Mouse (Mus musculus) central nervous system, embryonic 14 days (tissue): ENCODE measurements around the gene Pqbp1. TPM values are rescaled to one million over a fixed set of nuclear protein-coding genes. Genes with fewer than 3 reads are reported as not detected.

Experiments used
- polyA plus RNA-seq: library from polyadenylated mRNA; depleted of rRNA; stranded (reverse); fragments of >200 nt; gene quantifications from 2 replicates; pipeline ENCODE4 v1.2.3, GENCODE M21; 2012; rRNA removed

The Pqbp1 gene
- 217 and 234 TPM in 2 replicates for polyA plus RNA-seq

DNA sequence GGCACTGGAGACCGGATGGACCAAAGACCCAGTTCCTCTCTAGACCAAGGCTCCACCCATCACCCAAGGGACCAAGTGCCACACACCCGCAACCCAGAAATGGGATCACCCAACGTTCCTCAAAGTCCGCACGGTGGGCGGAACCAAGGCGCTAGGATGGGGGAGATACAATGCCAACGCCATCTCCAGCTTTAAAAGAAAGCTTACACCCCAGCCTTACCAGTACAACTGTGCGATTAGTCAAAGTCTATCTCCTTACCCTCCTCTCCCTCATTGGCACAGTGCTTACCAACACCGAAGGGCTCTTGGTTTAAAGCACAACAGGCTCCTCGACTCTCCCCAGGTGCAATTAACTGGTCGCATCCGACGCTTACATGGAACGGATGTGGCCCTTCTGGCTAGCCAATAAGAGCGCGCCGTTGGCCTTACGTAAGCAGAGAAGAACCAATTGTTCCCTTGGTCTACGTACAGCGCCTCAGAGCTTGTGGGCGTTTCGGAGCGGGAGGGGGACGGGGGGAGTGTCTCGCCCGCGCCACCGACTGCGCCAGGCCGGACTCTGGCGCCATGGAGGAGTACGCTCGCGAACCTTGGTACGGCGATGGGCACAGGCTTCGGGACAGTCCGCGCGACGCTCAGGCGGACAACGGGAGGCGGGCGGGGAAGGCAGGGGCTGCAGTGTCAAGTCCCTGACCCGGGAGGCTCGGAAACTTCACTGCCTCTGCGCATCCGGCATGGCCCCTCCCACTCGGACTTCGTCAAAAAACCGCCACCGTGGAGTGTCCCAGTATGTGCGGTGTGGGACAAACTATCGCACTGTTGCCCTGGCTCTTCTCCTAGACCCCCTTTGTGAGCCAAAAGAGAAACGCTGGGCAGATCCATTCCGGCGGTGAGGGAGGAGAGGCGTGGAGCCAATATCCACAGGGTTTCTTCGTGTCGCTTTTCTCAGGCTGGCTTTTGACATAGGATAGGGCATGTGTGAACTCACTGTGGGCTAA lies at the start of gene Pqbp1, which contains the start of gene Timm17b:
TSS of gene Pqbp1 (minus strand) at position 390 of the 995 bp plus-strand sequence.
TSS of gene Timm17b (plus strand) at position 478 of the 995 bp plus-strand sequence.

DNA sequence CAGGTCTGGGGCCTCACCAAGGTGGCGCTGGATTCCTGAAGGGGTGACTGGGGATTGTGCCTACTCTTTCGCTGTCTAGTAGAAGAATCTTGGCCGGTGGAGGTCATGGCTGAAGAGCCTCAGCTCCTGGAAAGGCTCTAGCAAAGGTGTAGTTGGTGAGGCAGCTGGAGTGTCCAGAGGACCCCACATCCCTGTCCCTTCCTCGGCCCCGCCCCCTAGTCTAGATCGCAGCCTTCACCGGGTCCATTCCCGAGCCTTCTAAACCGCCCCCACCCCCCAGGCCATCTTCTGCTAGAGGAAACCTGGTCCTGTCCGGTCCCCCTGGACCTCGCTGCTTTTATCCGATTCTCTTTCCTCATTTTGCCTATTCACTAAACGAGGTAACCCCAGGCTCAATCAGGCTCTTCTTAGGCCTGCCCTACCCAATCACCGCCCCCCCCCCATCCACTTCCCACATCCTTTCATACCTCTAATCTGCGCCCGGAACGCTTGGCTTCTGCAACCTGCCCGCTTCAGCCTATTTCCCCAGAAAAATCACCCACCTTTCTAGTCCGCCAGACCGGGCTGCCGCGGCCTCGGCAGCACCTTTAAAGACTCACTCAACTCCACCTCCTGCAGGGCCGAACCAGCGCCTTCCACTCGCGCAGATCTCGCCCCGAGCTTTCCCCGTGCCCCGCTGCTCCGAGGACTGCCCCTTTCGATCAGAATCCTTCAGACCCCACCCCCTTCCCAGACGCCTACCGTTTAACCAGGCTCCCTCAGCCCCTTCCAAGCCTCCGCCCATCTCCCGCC lies 48.2 kb upstream of the Pqbp1 start, which contains the start of gene Hdac6:
TSS of gene Hdac6 (minus strand) at position 782 of the 792 bp plus-strand sequence.

DNA sequence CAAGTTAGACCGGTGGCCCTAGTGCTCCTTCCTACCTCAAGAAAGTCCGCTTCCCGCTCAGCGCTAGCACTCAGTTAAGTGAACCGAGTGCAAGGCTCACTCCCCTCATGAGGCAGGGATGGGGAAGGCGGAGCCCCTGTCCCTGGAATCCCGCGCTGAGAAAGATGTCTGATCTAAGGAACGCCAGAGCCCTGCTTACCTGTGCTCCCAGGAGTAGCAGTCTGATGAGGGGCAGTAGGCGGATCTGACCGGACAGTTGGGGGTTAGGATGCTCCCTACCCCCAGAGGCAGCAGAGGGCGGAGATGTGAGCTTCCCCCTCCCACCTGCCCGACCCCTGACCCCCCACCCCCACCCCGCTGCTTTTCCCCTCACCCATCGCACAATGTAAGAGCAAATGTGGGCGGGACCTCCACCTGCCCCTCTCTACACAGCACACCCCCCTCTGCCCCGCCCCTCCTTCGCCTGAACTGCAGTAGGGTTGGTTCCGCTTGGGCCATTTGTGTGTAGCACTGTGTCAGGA lies 29.3 kb upstream of the Pqbp1 start, which contains the start of gene Eras:
TSS of gene Eras (minus strand) at position 338 of the 521 bp plus-strand sequence.

DNA sequence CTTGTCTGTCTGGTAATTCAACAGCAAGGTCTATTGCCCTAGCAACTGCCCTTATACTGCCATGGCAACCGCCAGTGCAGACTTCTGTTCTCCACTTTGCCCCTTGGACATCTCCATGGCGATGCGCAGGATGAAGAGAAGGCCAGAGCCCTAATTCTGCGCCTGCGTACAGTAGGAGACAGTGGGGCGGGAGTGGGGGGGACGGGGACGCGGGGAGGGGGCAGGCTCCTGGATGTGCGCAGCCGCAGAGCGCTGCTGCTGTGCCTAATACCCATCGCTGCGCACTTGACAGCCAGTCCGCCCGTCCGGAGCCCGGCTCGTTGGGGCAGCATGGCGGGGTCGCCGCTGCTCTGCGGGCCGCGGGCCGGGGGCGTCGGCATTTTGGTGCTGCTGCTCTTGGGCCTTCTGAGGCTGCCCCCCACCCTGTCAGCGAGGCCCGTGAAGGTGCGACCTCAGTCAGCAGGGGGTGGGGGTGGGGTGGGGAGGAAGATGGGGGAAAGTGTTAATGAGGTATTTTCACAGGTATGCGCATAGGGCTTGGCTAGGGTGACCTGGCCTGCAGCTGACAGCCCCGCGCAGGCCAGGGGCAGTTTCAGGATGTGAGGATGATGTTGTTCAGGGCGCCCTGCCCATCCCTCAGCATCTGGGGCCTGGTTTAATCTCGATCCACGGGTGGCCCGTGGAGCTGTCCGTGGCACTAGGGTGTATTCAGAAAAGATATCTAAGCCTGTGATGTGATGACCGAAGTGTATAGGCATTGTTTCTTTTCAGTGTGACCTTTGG lies 20.7 kb upstream of the Pqbp1 start, which contains the start of gene Pcsk1n:
TSS of gene Pcsk1n (plus strand) at position 222 of the 783 bp plus-strand sequence.

DNA sequence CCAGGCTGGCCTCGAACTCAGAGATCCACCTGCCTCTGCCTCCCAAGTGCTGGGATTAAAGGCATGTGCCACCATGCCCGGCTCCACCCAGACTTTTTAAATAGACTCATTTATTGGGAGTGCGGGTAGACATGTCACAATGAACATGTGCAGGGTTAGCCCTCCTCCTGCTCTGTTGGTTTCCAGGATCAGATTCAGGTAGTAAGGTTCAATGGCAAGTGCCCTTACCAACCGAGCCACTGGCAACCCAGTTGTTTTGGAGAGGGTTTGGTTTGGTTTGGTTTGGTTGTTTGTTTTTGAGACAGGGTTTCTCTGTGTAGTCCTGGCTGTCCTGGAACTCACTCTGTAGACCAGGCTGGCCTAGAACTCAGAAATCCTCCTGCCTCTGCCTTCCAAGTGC lies 10.2 kb upstream of the Pqbp1 start, which contains the start of gene Gm10490:
TSS of gene Gm10490 (plus strand) at position 301 of the 400 bp plus-strand sequence.

DNA sequence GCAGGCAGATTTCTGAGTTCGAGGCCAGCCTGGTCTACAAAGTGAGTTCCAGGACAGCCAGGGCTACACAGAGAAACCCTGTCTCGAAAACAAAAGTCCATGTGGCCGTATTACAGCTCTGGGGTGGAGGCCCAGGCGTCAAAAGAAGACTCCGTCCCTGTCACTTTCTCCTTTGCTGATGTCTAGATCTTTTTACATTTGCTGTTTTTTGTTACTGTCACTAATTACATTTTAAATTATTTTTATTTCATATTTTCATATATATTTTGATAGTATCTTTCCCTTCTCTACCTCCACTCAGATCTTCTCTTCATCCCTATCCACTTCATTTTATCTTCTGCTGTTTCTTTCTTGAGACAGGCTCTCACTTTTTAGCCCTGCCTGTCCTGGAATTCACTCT lies 8.7 kb upstream of the Pqbp1 start, which contains the start of gene Gm10491:
TSS of gene Gm10491 (minus strand) at position 101 of the 400 bp plus-strand sequence.

DNA sequence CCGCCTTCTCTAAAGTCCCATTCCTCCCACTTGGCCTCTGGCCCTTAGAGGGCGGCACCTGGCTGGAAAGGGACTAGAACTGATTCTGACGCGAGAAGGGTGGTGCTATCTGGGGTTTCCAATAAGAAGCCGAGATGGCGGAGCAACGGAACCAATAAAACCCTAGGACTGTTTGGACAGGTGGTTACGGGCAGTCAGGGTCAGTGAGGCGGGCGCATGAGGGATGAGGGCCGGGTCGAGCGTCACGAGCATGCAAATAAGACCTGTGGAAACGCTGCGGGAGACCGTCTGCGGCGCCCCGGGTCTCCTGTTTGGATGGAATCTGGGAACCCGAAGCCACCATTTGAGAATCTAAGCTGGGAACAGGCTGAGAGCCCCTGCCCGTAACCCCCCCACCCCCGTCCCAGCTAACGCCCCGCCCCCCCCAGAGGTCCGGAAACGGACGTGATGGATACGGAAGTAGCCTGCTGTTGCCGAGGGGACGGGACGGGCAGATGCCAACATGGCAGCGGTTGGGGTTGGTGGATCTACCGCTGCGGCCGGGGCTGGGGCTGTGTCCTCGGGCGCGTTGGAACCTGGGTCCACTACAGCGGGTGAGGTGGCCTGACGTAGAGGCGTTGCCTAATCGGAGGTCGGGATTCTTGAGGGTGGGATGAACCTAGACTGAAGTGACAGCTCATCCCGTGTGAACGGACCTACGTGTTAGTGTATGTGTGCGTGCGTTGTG lies 15.1 kb downstream of the Pqbp1 start, which contains the start of gene Slc35a2:
TSS of gene Slc35a2 (plus strand) at position 188 of the 727 bp plus-strand sequence.

DNA sequence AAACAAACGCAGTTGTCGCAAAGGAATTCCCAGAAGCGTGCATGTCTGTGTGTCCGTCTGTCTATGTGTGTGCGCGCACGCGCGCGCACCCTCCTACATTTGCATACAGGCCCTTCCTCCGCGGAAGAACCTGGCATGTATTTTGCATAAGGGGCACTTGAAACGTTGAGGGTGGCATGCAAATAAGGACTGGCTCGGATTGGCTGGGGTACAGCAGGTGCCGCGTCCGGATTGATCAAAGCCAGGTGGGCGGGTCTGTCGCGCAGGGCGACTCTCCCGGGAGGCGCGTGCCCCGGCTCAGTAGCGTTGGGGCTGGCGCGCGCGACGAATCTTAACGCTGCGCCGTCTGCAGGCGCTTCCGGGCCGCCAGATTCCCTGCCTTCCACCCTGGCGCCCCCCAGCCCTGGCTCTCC lies 21.1 kb downstream of the Pqbp1 start, which contains the start of gene Pim2:
TSS of gene Pim2 (plus strand) at position 256 of the 413 bp plus-strand sequence.

Other genes with a start within 250 kb of the Pqbp1 start
- gene Prickle3, start 242.0 kb downstream of the Pqbp1 start, polyA plus RNA-seq = 3.5 and 6.4 TPM in 2 replicates
- gene Plp2, start 227.9 kb downstream of the Pqbp1 start, polyA plus RNA-seq = 46.2 and 64.5 TPM in 2 replicates
- gene Magix, start 218.0 kb downstream of the Pqbp1 start, polyA plus RNA-seq = 0.20 and 0.29 TPM in 2 replicates
- 29.7 and 33.7 TPM in 2 replicates for gene Gpkow, start 202.1 kb downstream of the Pqbp1 start, polyA plus RNA-seq
- gene Wdr45, start 184.9 kb downstream of the Pqbp1 start, polyA plus RNA-seq = 47.9 and 48.4 TPM in 2 replicates
- gene Gm45208, start 177.0 kb downstream of the Pqbp1 start, polyA plus RNA-seq = 0.57 and 0.83 TPM in 2 replicates
- 99.6 and 106 TPM in 2 replicates for gene Praf2, start 170.8 kb downstream of the Pqbp1 start, polyA plus RNA-seq
- 60.1 and 61.7 TPM in 2 replicates for gene Ccdc120, start 148.4 kb downstream of the Pqbp1 start, polyA plus RNA-seq
- gene Tfe3, start 136.7 kb downstream of the Pqbp1 start, polyA plus RNA-seq = 17.1 and 19.2 TPM in 2 replicates
- 93.9 and 102 TPM in 2 replicates for gene Gripap1, start 109.5 kb downstream of the Pqbp1 start, polyA plus RNA-seq
- 4.7 and 5.3 TPM in 2 replicates for gene Kcnd1, start 77.0 kb downstream of the Pqbp1 start, polyA plus RNA-seq
- 59.6 and 60.4 TPM in 2 replicates for gene Otud5, start 57.9 kb downstream of the Pqbp1 start, polyA plus RNA-seq
- 19.7 and 20.8 TPM in 2 replicates for gene Pim2, start 21.0 kb downstream of the Pqbp1 start, polyA plus RNA-seq
- gene Slc35a2, start 15.2 kb downstream of the Pqbp1 start, polyA plus RNA-seq = 41.6 and 47.2 TPM in 2 replicates
- gene Timm17b, start 88 bp upstream of the Pqbp1 start, polyA plus RNA-seq = 55.3 and 58.3 TPM in 2 replicates
- not detected in 2 replicates for gene Gm10491, start 8.6 kb upstream of the Pqbp1 start, polyA plus RNA-seq
- not detected in 2 replicates for gene Gm10490, start 10.3 kb upstream of the Pqbp1 start, polyA plus RNA-seq
- gene Pcsk1n, start 20.6 kb upstream of the Pqbp1 start, polyA plus RNA-seq = 65.2 and 75.6 TPM in 2 replicates
- gene Eras, start 29.3 kb upstream of the Pqbp1 start, polyA plus RNA-seq = 0.15 and 0.21 TPM in 2 replicates
- 111 and 113 TPM in 2 replicates for gene Hdac6, start 48.6 kb upstream of the Pqbp1 start, polyA plus RNA-seq
- 0.33 and 0.34 TPM in 2 replicates for gene Gata1, start 78.8 kb upstream of the Pqbp1 start, polyA plus RNA-seq
- gene Glod5, start 119.2 kb upstream of the Pqbp1 start, polyA plus RNA-seq = 0.26 and 0.44 TPM in 2 replicates
- gene Suv39h1, start 175.5 kb upstream of the Pqbp1 start, polyA plus RNA-seq = 52.8 and 56.5 TPM in 2 replicates
- gene Was, start 191.2 kb upstream of the Pqbp1 start, polyA plus RNA-seq = 1.0 and 1.1 TPM in 2 replicates
- 193 and 209 TPM in 2 replicates for gene Wdr13, start 233.6 kb upstream of the Pqbp1 start, polyA plus RNA-seq
- 462 and 530 TPM in 2 replicates for gene Rbm3, start 246.6 kb upstream of the Pqbp1 start, polyA plus RNA-seq